Mouse (Mus musculus) erythroblast, embryonic 14.5 days (primary cell): Measurements from ENCODE around the gene Ciz1.

Experiments used
- GATA1 ChIP-seq: IDR thresholded peaks from 2 replicates; pipeline ENCODE4 v1.6.1; 2012; ENCODE audit warnings: low read length, inconsistent platforms, mixed read lengths
- TAL1 ChIP-seq: IDR thresholded peaks from 3 replicates; pipeline ENCODE4 v1.6.1; 2012; ENCODE audit warnings: low read length, inconsistent platforms, mixed read lengths

DNA sequence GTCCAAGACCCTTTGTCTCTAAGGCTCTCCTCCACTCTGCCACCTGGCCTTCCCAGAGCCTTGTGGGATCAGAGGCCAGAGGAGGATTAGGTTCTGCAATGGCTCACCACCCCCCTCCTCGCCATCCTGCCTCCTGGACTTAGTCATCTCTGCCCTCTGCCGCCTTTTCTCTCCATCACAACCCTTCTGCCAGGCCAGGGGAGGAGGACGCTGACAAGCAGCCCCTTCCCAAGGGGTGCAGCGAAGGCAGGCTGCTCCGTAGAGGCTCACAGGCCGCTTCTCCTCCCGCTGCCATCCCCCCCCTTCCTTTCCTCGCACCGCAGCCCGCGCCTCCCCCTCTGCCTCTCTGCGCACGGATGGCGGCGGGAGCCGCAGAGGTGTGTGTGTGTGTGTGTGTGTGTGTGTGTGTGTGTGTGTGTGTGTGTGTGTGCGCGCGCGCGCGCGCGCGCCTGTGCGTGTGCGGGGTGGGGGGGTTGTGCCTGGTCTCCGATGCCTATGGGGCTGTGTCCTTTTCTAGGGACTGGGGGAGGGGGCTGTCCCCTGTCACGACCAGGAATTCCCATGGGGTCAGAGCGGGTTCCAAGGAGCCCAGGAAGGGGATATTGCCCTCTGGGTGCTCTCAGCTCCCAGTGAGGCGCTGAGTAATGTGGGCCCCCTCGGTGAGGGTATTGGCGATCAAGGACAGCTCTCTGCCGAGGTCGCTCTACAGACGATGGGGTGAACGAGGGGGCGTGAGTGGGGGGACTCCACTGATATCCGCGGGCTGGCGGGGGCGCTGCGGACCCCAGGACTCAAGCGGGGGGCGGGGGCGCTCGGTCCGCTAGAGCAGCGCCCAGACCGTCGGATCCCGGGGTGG lies at the start of gene Ciz1:
- TF ChIP-seq TAL1: no peak
- TF ChIP-seq GATA1: no peak
